Mouse (Mus musculus): ENCODE measurements around the gene Slamf7.
"Not testable (repeated sequence)": the region's sequence is repeated elsewhere in the genome, so short reads cannot be mapped to it uniquely, and the experiment has no call there.

Slamf7 gene

DNA sequence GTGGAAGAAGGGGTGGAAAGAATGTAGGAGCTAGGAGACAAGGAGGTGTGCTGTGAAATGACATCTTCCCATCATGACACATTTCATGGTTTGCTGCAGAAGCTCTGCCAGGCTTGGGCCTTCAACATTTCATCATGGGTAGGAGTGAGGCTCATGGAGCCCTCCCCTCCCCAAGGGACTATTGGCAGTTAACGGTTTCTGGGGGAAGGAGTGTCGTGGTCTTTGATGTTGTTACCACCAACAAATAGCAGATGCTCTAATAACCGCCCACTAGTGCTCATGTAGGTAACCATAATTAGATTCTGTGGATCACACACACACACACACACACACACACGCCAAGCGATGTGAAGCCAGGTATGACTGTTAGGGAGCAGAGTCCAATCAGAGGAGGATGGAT is at the start of gene Slamf7:
Gene Slamf7 (minus strand): TSS at position 302 of the 400 bp plus-strand sequence.
- DNase-seq (ENCODE audit: low spot score) = no peak

GRCm38 (mm10) chr1:171698983-171699382 is 46.1 kb upstream of the Slamf7 start:
- no peak for DNase-seq (ENCODE audit: low spot score)

DNA sequence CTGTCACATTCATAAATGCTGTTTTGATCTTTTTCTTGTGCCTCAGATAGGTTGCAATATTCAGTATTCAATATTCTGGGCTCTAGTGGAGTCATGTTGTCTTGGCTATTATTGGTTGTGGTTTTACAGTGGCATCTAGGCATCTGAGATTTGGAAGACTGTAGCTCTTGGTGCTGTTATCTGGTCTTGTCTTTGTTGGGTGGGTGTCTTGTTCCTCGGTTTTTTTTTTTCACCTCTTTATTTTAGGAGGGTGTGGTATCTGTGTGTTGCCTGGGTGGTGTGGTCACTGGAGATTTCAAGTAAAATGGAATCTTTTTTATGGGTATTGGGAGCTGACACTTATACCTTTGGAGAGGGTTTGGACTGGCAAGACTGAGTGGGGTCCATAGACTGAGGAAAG is 41.1 kb upstream of the Slamf7 start:
- DNase-seq (ENCODE audit: low spot score) = no peak

- no peak for DNase-seq (ENCODE audit: low spot score)
These were observed 34.5 kb upstream of the Slamf7 start for GRCm38 (mm10) chr1:171687320-171687719.

- no peak for DNase-seq (ENCODE audit: low spot score)
These were observed 32.1 kb upstream of the Slamf7 start for GRCm38 (mm10) chr1:171684923-171685322.

GRCm38 (mm10) chr1:171681531-171682299 is 28.9 kb upstream of the Slamf7 start, which contains the start of gene Cd48:
TSS of gene Cd48 (plus strand) at chr1:171682009.
- DNase-seq (ENCODE audit: low spot score) = no peak

DNA sequence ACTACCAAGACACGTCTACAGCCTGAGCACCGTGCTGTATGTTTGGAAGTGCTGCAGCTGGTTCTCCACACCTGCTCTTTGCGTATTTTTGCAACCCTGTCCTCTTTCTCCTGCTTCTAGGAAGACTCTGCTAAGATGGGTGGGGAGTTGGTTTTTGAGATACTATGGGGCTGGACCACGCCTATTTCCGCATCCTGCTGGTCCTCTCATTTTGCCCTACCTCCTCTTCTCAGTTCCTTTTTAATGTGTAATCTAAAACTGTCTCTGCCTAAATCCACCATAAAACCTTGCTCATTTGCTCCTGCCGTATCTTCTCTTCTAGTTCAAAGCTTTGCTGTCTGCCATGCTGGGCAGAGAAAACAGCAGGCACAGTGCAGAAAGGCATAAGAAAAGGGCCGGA is 28.2 kb upstream of the Slamf7 start:
- DNase-seq (ENCODE audit: low spot score) = no peak

- no peak for DNase-seq (ENCODE audit: low spot score)
These were observed 24.9 kb upstream of the Slamf7 start for GRCm38 (mm10) chr1:171677721-171678120.

GRCm38 (mm10) chr1:171674467-171674866 is 21.6 kb upstream of the Slamf7 start:
- no peak for DNase-seq (ENCODE audit: low spot score)

GRCm38 (mm10) chr1:171672854-171673475 is 20.1 kb upstream of the Slamf7 start:
- no peak for DNase-seq (ENCODE audit: low spot score)

DNA sequence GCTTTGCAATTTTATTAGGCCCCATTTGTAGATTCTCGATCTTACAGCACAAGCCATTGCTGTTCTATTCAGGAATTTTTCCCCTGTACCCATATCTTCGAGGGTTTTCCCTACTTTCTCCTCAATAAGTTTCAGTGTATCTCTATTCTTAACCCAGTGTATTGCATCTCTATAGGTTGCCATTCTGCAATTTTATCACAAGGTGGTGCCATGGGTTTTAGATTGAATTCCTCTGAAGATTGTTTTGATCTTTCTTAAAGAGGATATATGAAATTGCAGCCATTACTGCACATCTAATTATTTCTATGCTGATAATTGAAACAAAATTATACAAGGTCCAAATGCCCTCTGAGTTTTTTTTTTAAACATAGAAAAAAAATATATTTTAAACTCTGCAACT is 19.6 kb upstream of the Slamf7 start:
- not testable (repeated sequence) for DNase-seq (ENCODE audit: low spot score)

DNA sequence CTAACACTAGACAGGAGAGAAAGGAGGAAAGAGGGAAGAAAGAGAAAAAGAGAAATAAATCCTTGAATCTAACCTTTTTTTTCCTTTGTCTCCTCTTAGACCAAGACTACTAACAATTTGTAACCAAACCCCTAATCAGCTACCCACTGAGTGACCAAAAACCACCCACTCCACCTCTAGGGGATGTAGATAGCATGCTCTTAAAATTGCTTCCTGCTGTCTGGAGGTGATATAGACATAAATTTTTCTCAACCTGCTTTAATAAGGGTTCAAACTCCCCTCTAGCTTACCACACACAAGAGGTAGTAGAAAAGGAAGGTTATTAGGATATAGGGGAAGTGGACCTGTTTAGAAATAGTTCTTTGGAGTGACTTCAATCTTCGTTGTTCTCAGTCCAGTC is 14.3 kb upstream of the Slamf7 start:
- DNase-seq (ENCODE audit: low spot score) = no peak

- no peak for DNase-seq (ENCODE audit: low spot score)
These were observed 13.5 kb upstream of the Slamf7 start for GRCm38 (mm10) chr1:171666350-171666749.

GRCm38 (mm10) chr1:171663757-171664156 is 10.9 kb upstream of the Slamf7 start:
- no peak for DNase-seq (ENCODE audit: low spot score)

DNA sequence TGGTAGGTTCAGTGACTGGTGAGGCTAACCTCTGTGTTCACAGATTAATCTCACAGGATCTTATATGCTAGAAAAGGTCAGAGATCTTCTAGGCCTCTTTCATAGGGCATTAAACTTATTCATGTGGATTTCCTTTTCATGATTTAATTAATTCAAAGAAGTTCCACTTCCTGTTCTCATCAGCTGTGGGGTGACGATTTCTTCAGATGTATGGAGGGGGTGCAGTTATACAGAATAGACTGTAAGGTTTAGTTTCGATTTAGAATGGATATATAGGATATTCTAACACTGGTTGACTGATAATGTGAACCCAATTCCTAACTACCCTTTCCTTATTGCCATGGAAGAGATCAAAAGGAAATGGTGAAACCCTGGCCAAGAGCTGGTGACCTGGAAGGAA is 8.6 kb upstream of the Slamf7 start:
- DNase-seq (ENCODE audit: low spot score) = no peak

DNA sequence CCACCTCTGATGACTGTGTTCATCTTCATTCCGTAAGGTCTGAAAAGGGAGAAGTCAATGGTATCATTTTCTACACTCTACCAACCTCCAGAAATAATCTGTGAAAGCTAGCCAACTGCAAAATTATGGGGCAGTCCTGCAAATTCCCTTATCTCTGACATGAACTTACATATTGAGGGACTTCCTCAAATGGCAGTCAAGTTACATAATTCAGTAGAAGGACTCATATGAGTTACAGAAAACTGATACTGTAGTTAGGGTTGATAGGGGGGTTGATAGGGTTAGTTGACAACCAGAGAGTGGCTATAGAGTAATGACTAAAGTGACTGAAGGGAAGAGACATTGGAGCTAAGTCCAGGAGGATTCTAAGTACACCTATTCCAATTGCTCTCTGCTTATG is 7.6 kb upstream of the Slamf7 start:
- DNase-seq (ENCODE audit: low spot score) = no peak

GRCm38 (mm10) chr1:171658561-171658991 is 5.7 kb upstream of the Slamf7 start:
- DNase-seq (ENCODE audit: low spot score) = peak; percentile 25

GRCm38 (mm10) chr1:171648840-171649239 is 4.0 kb downstream of the Slamf7 start:
- DNase-seq (ENCODE audit: low spot score) = no peak

GRCm38 (mm10) chr1:171647716-171648115 is 5.1 kb downstream of the Slamf7 start:
- no peak for DNase-seq (ENCODE audit: low spot score)

DNA sequence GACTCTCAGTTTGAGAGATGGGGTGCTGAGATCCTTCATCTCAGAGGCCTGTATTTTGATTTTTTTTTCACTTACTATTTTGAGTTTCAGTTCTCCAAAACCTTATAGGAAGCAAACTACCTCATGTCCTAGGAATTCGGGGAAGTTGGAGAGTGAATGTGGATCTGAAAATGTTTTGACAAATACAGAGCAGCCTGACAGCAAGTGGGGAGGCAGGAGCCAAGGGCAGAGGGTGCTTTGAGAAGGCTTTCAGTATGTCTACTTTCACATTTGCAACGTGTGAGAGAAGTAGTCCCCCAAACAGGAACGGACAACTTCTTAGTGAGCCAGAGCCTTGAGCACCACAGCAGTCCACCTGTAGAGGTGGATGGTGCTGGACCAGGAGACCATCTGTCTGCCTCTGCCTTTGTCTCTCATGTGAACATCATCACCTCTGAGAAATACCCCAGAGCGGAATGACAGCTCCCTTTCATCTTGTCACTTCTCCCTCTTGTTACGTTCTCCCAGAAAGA is 6.3 kb downstream of the Slamf7 start:
- no peak for DNase-seq (ENCODE audit: low spot score)

DNA sequence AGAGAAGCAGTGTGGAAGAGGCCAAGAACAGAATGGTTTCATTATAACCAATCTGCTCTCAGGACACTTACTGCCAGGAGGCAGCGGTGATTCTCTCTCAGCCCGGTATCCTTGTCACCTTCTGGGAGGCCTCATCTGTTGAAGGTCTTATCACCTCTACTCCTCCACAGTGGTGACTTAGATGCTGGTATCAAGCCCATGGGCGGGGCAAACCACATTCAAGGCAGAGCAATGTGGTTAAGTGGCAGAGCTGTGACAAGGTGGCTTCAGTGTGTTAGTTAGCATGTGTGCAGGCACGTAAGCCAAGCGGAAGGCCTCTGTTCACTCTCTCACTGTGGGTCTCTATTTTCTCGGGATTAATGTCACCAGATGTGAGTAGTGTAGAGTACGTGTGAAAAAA is 9.2 kb downstream of the Slamf7 start:
- DNase-seq (ENCODE audit: low spot score) = no peak

GRCm38 (mm10) chr1:171640796-171641195 is 12.0 kb downstream of the Slamf7 start:
- DNase-seq (ENCODE audit: low spot score) = no peak

DNA sequence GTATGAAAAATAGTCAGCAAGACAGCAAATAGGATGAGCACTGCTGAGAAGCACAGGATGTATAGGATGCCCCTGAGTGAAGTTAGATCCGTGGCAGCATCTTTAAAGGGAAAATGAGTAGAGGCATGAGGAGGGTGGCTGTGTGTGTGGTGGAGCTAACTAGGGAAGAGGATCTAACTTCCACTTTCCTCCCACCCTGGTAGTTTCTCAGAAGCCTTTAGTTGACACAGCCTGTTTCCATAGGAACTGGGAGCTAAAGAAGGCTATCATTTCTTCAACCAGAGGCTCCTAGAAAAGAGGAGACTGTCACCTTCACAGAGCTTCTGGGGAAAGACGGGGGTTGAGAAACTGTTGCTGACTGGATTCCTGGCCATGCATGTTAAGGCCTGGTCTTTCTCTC is 14.1 kb downstream of the Slamf7 start:
- DNase-seq (ENCODE audit: low spot score) = no peak

Measured in urinary bladder, postnatal 14 days (tissue).